Mouse (Mus musculus) monocyte, adult 2 months (primary cell): ENCODE results near the gene Jmjd7.

Experiments
- DNase-seq, 2 experiments: peaks; one replicate each; pipeline ENCODE4 v3.0.0; 2022; ENCODE audit warnings: low spot score in 2 of 2, low read depth in 1 of 2

Jmjd7 gene

GRCm38 (mm10) chr2:120026984-120027949 is at the start of gene Jmjd7, which contains the start of gene Gm28042:
TSS of gene Jmjd7 (plus strand) at chr2:120027483.
TSS of gene Gm28042 (plus strand) at chr2:120027493.
- peak; percentile 58 to 83 for DNase-seq

GRCm38 (mm10) chr2:119980343-119980986 is 46.8 kb upstream of the Jmjd7 start:
- DNase-seq: no peak

DNA sequence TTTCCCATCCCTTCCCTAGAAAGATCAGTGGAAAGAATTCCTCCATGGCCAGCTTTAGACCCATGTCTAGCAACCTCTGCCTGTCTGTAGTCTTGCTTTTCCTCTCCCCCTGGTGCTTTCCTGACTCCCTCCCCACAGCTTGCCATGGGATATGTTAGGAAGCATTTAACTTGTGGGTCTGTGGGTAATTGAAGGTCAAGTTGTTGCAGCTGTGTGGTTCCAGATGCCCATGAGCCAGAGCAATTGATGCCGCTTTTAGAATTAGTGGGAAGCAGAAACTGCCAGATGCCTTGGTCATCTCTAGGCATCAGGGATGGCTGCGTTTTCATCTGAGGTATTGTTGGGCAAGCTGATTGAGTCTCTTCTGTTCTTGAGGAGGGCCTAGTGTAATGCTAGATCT is 45.7 kb upstream of the Jmjd7 start:
- DNase-seq: no peak

DNA sequence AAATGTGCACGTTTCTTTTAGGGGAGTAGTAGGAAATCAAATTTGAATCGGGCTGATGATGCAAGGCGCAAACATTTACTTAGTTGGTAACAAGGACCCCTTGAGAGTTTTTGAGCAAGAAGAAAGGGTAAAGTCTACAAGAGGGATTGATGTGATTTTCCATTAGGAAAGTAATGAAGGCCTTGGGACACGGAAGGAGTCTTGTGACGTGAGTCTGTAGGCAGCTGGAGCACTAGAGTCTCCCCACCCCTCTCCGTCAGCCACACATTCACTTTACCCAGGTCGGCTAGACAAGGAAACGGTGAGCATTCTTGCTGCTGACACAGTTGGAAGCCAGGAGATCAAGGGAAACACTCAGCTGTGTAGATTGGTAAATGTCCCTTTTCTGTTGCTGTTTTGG is 41.4 kb upstream of the Jmjd7 start:
- no peak for DNase-seq

DNA sequence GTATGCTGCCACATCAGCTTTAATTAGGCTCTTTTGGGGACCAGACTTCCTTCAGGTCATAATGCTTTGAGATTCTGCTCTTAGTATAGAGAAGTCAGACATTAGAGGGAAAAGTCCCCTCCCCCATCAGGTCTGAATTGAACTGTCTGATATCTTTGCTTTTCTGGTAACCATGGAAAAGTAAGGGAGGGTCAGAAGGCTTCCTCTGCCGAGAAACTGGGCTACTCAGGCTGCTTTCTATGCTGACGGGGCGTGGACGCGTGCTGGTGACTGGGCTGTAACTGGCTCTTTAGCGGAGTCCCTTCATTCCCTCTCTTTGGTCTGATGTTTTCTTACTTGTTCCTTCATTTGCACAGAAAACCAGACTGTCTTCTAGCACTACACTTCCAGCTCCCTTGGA is 40.9 kb upstream of the Jmjd7 start:
- no peak for DNase-seq

DNA sequence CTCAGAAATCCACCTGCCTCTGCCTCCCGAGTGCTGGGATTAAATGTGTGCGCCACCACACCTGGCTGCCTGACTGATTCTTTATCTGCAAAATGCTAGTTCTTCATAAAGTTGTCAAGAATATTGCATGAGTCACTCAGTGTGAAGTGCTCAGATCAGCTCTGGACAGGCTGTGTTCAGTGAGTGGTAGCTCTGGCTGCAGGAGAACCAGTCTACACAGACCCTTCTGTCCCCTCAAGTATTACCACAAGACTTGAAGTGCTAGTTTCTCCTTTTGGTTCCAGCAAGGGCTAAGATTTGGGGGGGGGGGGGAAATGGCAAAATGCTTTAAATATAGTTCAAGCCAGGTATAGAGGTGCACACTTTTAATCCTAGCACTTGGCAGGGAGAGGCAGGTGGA is 39.8 kb upstream of the Jmjd7 start:
- DNase-seq: no peak

DNA sequence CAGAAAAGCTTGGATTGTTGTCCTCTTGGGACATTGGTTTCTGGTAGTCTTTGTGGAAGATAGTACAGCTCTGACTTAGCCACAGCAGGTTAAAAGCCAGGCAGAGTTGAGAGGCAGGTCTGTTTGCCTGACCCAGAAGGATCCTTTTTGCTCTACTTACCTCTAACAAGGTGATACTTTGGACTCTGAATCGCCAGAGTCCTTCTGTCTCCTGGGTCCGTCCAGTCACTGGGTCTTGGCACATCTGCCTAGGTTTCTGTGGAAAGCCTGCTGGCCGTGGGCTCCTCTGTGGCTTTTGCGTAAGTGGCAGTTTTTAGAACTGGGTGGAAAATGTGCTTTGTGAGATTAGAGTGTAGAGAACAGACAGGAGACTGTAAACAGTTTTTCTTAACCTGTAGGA is 38.3 kb upstream of the Jmjd7 start:
- no peak for DNase-seq

- DNase-seq: no peak
These were observed 36.4 kb upstream of the Jmjd7 start for GRCm38 (mm10) chr2:119990881-119991280.

DNA sequence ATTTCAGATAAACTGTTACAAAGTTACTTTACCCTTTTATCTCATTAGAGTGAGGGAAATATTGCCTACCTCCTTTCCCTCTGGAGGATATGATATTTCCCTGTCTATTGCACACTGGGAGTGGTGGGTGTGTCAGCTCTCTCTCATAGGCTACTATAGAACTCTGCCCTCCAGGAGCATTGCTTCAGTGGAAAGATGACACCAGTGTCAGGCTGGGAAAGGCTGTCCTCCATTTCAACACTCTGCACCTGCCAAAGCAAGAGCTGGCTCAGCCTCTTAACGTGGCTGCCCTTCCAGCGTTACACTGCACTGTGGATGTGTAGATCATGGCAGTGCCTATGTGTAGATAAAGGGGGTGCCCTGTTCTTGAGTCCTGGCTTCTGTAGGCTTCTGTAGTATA is 34.9 kb upstream of the Jmjd7 start:
- DNase-seq: no peak

DNA sequence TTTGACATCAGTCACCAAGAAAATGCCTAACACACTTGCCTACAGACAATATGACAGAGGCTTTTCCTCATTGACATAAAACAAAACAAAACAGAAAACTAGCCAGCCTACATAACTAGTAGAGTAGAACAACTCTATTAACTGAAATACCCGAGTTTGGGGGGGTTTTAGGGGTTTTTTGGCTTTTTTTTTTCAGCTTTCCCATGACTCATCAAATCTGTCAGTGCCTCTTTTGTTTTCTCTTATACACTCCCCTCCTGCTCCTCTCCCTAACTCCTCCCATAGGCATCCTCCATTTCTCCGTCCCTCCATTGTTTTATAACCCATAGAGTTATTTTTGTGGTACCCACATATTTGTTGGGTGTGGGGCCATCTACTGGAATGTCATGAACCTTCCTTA is 33.8 kb upstream of the Jmjd7 start:
- no peak for DNase-seq

GRCm38 (mm10) chr2:119994839-119995238 is 32.4 kb upstream of the Jmjd7 start:
- no peak for DNase-seq

DNA sequence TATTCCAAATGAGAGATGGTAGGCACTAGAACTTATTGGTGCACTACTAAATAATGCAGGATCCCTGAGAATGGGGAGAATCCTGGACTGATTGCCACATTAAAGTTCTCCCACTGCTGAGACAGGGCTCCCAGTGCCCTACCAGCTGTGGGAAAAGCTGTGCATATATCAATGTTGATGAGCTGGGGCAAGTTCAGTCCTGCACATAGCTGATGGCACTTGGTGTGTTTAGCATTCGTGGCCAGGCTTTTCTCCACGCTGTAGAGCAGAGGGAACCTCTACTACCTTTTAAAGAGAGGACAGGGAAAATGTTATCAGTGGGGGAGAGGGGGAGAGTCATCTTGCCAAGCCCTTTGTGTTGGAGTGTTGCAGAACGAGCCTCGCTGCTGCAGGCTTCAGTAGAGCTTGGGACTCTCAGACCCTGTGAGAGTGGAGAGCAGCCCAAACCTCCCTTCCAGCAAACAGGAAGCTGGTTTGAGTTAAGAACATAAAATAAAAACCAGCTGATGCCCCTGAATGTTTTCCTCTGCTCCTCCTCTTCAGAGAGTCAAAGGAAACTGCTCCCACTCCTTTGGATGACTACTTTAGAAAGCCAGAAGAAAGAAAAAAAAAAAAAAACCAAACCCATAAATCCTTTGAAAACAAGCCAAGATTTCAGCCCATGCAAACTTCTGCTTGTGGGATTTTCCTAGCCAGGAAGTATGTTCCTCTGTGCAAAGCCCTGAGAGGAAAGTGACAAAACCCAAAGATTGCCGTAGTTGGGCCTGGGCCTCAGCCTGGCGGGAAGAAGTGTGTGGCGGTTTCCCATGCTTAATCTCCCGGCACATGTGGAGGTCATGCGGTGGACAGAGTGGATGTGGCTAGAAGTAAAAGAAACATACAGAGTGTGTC is 31.6 kb upstream of the Jmjd7 start:
- no peak for DNase-seq

DNA sequence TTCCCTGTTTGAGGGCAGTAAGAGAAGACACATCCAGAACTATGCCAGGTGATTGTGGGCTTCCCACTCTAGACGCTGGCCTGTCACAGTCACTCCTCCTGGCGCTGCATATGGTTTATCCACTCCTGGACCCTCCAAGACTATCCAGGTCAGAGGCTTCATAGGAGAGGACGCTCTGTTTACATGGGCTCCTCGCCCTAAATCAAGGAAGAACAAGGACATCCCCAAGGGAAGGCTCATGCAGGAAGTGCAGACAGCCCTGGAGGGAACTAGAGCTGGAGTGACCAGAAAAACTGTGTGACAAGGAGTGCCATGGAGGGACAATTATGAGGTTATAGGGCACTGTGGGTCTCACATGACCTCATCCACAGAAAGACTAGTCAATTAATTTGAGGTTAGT is 29.9 kb upstream of the Jmjd7 start:
- DNase-seq: no peak

DNA sequence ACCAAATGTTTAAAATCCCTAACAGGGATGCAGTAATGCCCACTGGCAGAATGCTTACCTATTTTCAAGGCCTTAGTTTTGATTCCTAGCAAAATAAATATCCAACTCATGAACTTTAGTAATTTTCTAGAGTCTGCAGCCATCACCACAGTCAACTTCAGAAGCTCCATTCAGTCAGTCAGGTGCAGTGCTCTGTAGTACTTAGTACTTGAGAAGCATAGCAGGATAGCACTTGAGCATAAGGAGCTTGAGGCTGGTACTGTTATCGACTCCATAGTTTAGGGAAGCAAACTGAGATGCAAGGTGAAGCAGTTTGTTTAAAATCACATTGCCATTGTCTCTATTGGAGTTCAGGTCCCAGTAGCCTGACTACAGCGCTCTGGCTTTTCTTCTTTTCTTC is 27.6 kb upstream of the Jmjd7 start:
- no peak for DNase-seq

- DNase-seq: no peak
These were observed 26.2 kb upstream of the Jmjd7 start for GRCm38 (mm10) chr2:120000882-120001584.

GRCm38 (mm10) chr2:120001956-120002355 is 25.3 kb upstream of the Jmjd7 start:
- DNase-seq: no peak

GRCm38 (mm10) chr2:120003970-120004369 is 23.3 kb upstream of the Jmjd7 start:
- no peak for DNase-seq

DNA sequence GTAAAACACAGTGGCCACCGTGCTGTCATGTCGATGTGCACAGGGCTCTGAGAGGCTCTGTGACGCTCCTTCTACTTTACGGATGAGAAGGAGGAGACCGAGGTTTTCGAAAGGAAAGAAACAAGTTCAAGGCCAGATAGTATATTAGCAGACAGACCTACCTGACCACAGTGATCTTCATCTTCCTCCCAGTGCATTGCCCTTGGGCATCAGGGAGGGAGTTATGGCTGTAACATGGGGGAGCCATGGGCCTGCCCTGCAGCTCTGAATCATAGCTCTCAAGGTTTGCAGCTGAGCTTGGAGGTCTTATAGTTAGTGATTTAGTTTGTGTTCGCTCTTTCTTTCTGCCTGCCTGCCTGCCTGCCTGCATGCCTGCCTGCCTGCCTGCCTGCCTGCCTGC is 20.6 kb upstream of the Jmjd7 start:
- DNase-seq: no peak

DNA sequence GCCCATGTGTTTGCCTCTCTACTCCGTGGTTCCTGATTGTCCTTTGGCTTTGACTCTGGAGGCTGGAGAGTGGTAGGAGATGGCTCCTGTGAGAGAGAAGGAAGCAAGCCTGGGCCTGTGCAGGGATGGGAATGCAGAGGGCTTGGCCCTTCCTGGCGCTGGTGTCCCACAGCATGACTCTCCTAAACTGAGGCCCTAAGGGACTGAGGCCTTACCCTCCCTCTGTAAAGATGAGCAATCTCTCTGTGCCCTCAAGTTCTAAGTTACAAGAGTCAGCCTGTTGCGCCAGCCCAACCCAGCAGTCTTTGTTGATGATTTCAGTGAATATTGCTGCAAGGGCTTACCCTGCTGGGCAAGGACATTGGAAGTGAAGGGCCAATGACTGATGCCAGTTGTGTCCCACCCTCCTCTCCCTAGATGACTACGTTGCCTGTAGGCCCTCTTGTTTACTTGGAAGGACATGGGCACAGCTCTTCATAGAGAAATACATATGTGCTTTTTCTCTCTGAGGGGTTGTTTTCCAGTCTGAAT is 19.5 kb upstream of the Jmjd7 start:
- DNase-seq: no peak

DNA sequence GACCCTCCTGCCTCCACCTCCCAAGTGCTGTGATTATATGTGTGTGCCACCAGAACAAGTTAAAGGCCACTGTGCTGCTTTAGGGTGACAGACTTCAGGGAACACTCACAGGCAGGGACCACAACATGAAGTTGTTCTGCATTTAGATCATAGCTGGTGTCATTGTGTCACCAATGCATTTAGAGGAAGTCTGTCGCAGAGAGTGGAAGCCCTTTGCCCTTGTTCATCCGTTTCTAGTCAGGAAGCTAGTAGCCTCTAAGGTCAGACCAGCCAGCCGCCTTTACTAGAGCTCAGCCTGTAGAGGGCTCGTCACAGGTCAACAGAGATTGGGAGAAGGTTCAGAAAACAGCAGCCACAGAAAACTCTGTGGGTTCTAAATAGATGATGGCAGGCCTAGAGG is 18.6 kb upstream of the Jmjd7 start:
- DNase-seq: peak; percentile 5 to 37
